Mouse (Mus musculus): Measurements from ENCODE around the gene Coq8a. TPM values are rescaled to one million over a fixed set of nuclear protein-coding genes. Genes with fewer than 3 reads are reported as not detected.

Coq8a gene
- polyA plus RNA-seq, 1 experiment from 2014 or later, result 1.4 TPM

GRCm38 (mm10) chr1:180132187-180132586, 67.2 kb downstream of the Coq8a start:
- Histone ChIP-seq H3K36me3 (replicated peaks) (peaks cover 10% of the 10 kb centered on the region), H3K9me3 (no peaks in the 10 kb centered on the region), H3K4me3 (replicated peaks) (no peak overlapping the region), H3K9ac (no peak overlapping the region), H3K4me2 (no peak overlapping the region), H3K27me3 (no peaks in the 10 kb centered on the region), H3K4me1 (no peaks in the 10 kb centered on the region), H3K27ac (no peak overlapping the region)
- 92% methylated on average over 4 of the region's 4 CpGs for WGBS
- no peak for ATAC-seq (ENCODE audit: low FRiP score)

DNA sequence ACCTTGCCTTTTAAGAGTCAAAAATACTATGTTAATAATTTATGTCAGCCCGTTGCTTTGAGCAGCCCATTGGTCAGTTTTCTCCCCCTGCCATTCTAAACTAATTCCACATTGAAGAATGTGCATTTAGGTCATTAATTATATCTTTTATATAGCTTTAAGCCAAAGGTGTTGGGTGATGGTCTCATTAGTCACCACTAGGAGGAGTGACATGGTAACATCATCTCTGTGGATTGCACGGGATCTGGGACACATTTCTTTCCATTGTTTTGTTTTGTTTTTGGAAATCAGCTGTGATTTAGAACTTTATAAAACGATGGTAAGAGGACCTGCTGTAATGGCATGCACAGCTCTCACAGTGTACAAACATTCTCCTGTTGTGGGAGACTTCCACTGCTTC, 68.0 kb downstream of the Coq8a start:
- Histone ChIP-seq H3K9me3 (no peaks in the 10 kb centered on the region), H3K36me3 (replicated peaks) (peaks cover 5% of the 10 kb centered on the region; the same call in 1 of the 2 replicates), H3K9ac (no peak overlapping the region), H3K27me3 (no peaks in the 10 kb centered on the region), H3K4me2 (no peak overlapping the region), H3K4me1 (no peaks in the 10 kb centered on the region), H3K4me3 (replicated peaks) (no peak overlapping the region), H3K27ac (no peak overlapping the region)
- no peak for ATAC-seq (ENCODE audit: low FRiP score)
- WGBS, result 66% methylated on average over 3 of the region's 3 CpGs

DNA sequence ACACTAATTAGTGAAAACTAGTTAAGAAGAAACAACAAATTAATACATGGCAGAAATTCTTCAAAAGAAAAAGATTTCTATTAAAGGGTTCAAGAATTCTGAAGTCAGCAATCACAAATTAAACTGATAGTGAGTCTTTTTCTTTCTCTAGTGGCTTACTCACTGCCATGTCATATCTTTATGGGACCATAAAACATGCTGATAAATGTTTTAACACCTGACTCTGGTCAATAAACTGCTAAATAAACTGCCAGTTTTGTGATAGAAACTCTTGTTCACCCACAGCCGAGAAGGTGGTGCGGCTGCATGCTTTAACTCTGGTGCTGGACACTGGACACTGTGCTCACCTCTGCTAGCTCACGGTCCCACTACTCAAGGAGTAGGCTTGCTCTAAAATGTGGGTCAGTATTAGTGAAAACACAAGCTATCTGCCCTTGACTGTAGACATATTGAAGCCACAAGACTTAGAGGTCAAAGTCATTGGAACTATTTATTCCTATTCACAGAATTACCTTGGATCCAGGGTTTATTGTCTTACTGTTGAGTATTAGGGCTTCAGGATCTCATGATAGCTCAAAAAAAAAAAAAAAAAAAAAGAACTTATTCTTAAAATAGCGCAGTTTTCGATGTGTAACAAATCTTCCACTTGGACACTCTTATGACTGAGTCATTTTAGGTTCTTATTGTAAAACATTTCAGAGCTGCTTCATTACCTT, 71.2 kb downstream of the Coq8a start:
- H3K27me3 ChIP-seq, result no peaks in the 10 kb centered on the region
- H3K4me3 ChIP-seq (replicated peaks), result no peak overlapping the region
- H3K36me3 ChIP-seq (replicated peaks), result no peaks in the 10 kb centered on the region; the same call in 1 of the 2 replicates
- H3K27ac ChIP-seq, result no peak overlapping the region
- H3K4me2 ChIP-seq, result no peak overlapping the region
- ATAC-seq (ENCODE audit: low FRiP score), result no peak
- H3K9ac ChIP-seq, result no peak overlapping the region
- WGBS, result 97% methylated on average over 5 of the region's 5 CpGs
- H3K9me3 ChIP-seq, result no peaks in the 10 kb centered on the region
- H3K4me1 ChIP-seq, result no peaks in the 10 kb centered on the region

- Histone ChIP-seq H3K27me3 (no peaks in the 10 kb centered on the region), H3K36me3 (replicated peaks) (peaks cover 4% of the 10 kb centered on the region; the same call in 1 of the 2 replicates), H3K9ac (no peak overlapping the region), H3K4me1 (no peaks in the 10 kb centered on the region), H3K27ac (no peak overlapping the region), H3K4me2 (no peak overlapping the region), H3K4me3 (replicated peaks) (no peak overlapping the region), H3K9me3 (no peaks in the 10 kb centered on the region)
- no peak for ATAC-seq (ENCODE audit: low FRiP score)
- 88% methylated on average over 8 of the region's 8 CpGs for WGBS
Measured at GRCm38 (mm10) chr1:180118233-180118632, 81.2 kb downstream of the Coq8a start.

DNA sequence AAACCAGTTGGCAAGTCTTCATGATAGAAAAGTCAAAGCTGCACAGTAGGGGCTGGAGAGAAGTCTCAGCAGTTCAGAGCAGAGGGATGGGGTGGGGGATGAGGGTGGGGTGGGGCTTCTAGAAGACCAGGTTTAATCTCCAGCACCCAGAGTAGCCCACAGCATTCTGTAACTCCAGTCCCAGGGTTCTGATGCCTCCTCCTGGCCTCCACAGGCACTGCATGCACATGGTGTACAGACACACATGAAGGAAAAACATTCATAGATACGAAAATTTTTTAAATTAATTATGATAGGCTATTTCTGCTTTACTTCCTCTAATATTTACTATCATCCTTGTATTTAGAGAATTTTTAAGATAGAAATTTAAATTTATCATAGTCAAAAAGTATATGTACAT, 82.9 kb downstream of the Coq8a start:
- H3K4me3 ChIP-seq (replicated peaks), result no peak overlapping the region
- no peaks in the 10 kb centered on the region for H3K9me3 ChIP-seq
- no peak overlapping the region for H3K9ac ChIP-seq
- H3K27ac ChIP-seq, result no peak overlapping the region
- no peaks in the 10 kb centered on the region for H3K27me3 ChIP-seq
- ATAC-seq (ENCODE audit: low FRiP score), result no peak
- WGBS, result 86% methylated on average over 1 of the region's 1 CpGs
- H3K36me3 ChIP-seq (replicated peaks), result peaks cover 5% of the 10 kb centered on the region; the same call in 1 of the 2 replicates
- H3K4me1 ChIP-seq, result no peaks in the 10 kb centered on the region
- H3K4me2 ChIP-seq, result no peak overlapping the region

Other genes with a start within 250 kb of the Coq8a start
- gene Cdc42bpa, start 239.1 kb downstream of the Coq8a start, polyA plus RNA-seq (2016; fragmentation: Nextera tagmentation; extraction: Ambion mirVana), result 18.5 and 24.0 TPM in 2 replicates
- gene Psen2, start 63.8 kb upstream of the Coq8a start, polyA plus RNA-seq (2016; fragmentation: Nextera tagmentation; extraction: Ambion mirVana), result 6.4 and 7.9 TPM in 2 replicates
- 3.7 and 4.2 TPM in 2 replicates for gene Itpkb, start 130.9 kb upstream of the Coq8a start, polyA plus RNA-seq (2016; fragmentation: Nextera tagmentation; extraction: Ambion mirVana)

Data from forebrain, embryonic 12.5 days (tissue).